Mouse (Mus musculus): ENCODE results near the gene Itgb7. TPM values are rescaled to one million over a fixed set of nuclear protein-coding genes. Genes with fewer than 3 reads are reported as not detected.

The Itgb7 gene
- total RNA-seq, 2 experiments from 2014 or later, result 1.2 to 1.3 TPM

- Histone ChIP-seq H3K27ac (peak overlapping the region; percentile 88), H3K4me3 (peak overlapping the region; percentile 72)
- TF ChIP-seq CTCF (IDR thresholded peaks at IDR 0.05), result no peak
- peak; percentile 34 for DNase-seq
- intact Hi-C loops (cut with DNase I), result no loop called here
These were observed 27.0 kb upstream of the Itgb7 start for GRCm38 (mm10) chr15:102258581-102259253.

- DNase-seq, result peak; percentile 78
- TF ChIP-seq CTCF (IDR thresholded peaks at IDR 0.05), result no peak
- H3K27ac ChIP-seq, result peak overlapping the region; percentile 88
- intact Hi-C loops (cut with DNase I), result no loop called here
- H3K4me3 ChIP-seq, result peak overlapping the region; percentile 72
These were observed 26.3 kb upstream of the Itgb7 start for GRCm38 (mm10) chr15:102258076-102258470.

GRCm38 (mm10) chr15:102257202-102258075 is 25.7 kb upstream of the Itgb7 start, which contains the start of gene Rarg:
Rarg (minus strand) TSS chr15:102257517.
- H3K4me3 ChIP-seq, result peak within 1 kb of the TSS; percentile 72
- TF ChIP-seq CTCF (IDR thresholded peaks at IDR 0.05), result no peak
- intact Hi-C loops (cut with DNase I), result no loop called here
- DNase-seq, result peak; percentile 77
- peak within 1 kb of the TSS; percentile 88 for H3K27ac ChIP-seq

GRCm38 (mm10) chr15:102256431-102257201 is 24.9 kb upstream of the Itgb7 start:
- intact Hi-C loops (cut with DNase I), result no loop called here
- no peak for TF ChIP-seq CTCF (IDR thresholded peaks at IDR 0.05)
- no peak for DNase-seq
- Histone ChIP-seq H3K27ac (peak overlapping the region; percentile 88), H3K4me3 (peak overlapping the region; percentile 72)

GRCm38 (mm10) chr15:102255547-102256255 is 24.0 kb upstream of the Itgb7 start:
- no peak for DNase-seq
- no peak for TF ChIP-seq CTCF (IDR thresholded peaks at IDR 0.05)
- Histone ChIP-seq H3K27ac (peak overlapping the region; percentile 88), H3K4me3 (peak overlapping the region; percentile 72)
- intact Hi-C loops (cut with DNase I), result no loop called here

GRCm38 (mm10) chr15:102250521-102250920 is 18.8 kb upstream of the Itgb7 start:
- H3K27ac ChIP-seq, result no peak overlapping the region
- H3K4me3 ChIP-seq, result no peak overlapping the region
- no peak for TF ChIP-seq CTCF (IDR thresholded peaks at IDR 0.05)
- no peak for DNase-seq
- intact Hi-C loops (cut with DNase I), result no loop called here

- no peak for DNase-seq
- peak overlapping the region; percentile 99 for H3K27ac ChIP-seq
- intact Hi-C loops (cut with DNase I), result no loop called here
- H3K4me3 ChIP-seq, result no peak overlapping the region
- no peak for TF ChIP-seq CTCF (IDR thresholded peaks at IDR 0.05)
These were observed 18.2 kb upstream of the Itgb7 start for GRCm38 (mm10) chr15:102249967-102250366.

GRCm38 (mm10) chr15:102249251-102249691 is 17.5 kb upstream of the Itgb7 start:
- intact Hi-C loops (cut with DNase I), result no loop called here
- H3K4me3 ChIP-seq, result peak overlapping the region; percentile 57

GRCm38 (mm10) chr15:102248812-102249191 is 17.1 kb upstream of the Itgb7 start:
- intact Hi-C loops (cut with DNase I), result no loop called here
- no peak for TF ChIP-seq CTCF (IDR thresholded peaks at IDR 0.05)
- Histone ChIP-seq H3K27ac (peak overlapping the region; percentile 99), H3K4me3 (peak overlapping the region; percentile 76)
- no peak for DNase-seq

More at GRCm38 (mm10) chr15:102249251-102249691, 17.5 kb upstream of the Itgb7 start:
- peak; percentile 60 for DNase-seq
- TF ChIP-seq CTCF (IDR thresholded peaks at IDR 0.05), result no peak
- H3K27ac ChIP-seq, result peak overlapping the region; percentile 99

GRCm38 (mm10) chr15:102248131-102248811 is 16.5 kb upstream of the Itgb7 start:
- Histone ChIP-seq H3K27ac (peak overlapping the region; percentile 99), H3K4me3 (peak overlapping the region; percentile 76)
- no peak for TF ChIP-seq CTCF (IDR thresholded peaks at IDR 0.05)
- no peak for DNase-seq
- intact Hi-C loops (cut with DNase I), result no loop called here
